Mouse (Mus musculus) thymus, adult 2 months (tissue): ENCODE results near the gene Fstl1.

Experiments used
- CTCF ChIP-seq: fragments of 200-500 bp; IDR thresholded peaks from 2 replicates; pipeline ENCODE4 v1.5.1; 2012; ENCODE audit warnings: mild to moderate bottlenecking, control low read depth, low read length, moderate library complexity, borderline replicate concordance; ENCODE audit not compliant: control insufficient read depth, poor library complexity, insufficient read depth; ENCODE audit errors: extremely low read depth
- POLR2A ChIP-seq: fragments of 200-500 bp; IDR thresholded peaks from 2 replicates; pipeline ENCODE4 v1.6.1; 2012; ENCODE audit warnings: mild to moderate bottlenecking, low read length, control low read depth, moderate library complexity; ENCODE audit not compliant: control insufficient read depth, poor library complexity, insufficient read depth; ENCODE audit errors: extremely low read depth

- no peak for TF ChIP-seq POLR2A
- TF ChIP-seq CTCF, result no peak
These were observed 89.2 kb downstream of the Fstl1 start for GRCm38 (mm10) chr16:37865841-37866240.
